Mouse (Mus musculus) lung, embryonic 15.5 days (tissue): ENCODE data around the gene Btnl6. TPM values are rescaled to one million over a fixed set of nuclear protein-coding genes. Genes with fewer than 3 reads are reported as not detected.
"Not testable (repeated sequence)": the region's sequence is repeated elsewhere in the genome, so short reads cannot be mapped to it uniquely, and the experiment has no call there.

Source experiments
- ATAC-seq: fragments of 200-750 bp; cut with Nextera tagmentation; 2 replicates; pipeline ENCODE4 v1.8.0; 2017; ENCODE audit warnings: moderate number of reproducible peaks, borderline replicate concordance; ENCODE audit not compliant: low FRiP score, low TSS enrichment; ENCODE audit errors: extremely low read depth
- H3K27ac ChIP-seq: fragments of 300-500 bp; sonication (generic); 2 replicates; pipeline ENCODE4 v1.5.1; 2015; ENCODE audit warnings: moderate library complexity, mild to moderate bottlenecking, inconsistent platforms
- H3K27me3 ChIP-seq: fragments of 300-500 bp; sonication (generic); 2 replicates; pipeline ENCODE4 v1.6.1; 2015; ENCODE audit warnings: inconsistent platforms
- H3K36me3 ChIP-seq: fragments of 300-500 bp; sonication (generic); 2 replicates; pipeline ENCODE4 v1.6.1; 2015; ENCODE audit warnings: inconsistent platforms
- H3K4me1 ChIP-seq: fragments of 300-500 bp; sonication (generic); 2 replicates; pipeline ENCODE4 v1.6.1; 2015; ENCODE audit warnings: inconsistent platforms
- H3K4me2 ChIP-seq: fragments of 300-500 bp; sonication (generic); 2 replicates; pipeline ENCODE4 v1.6.1; 2015; ENCODE audit warnings: inconsistent platforms, mild to moderate bottlenecking, moderate library complexity
- H3K4me3 ChIP-seq: fragments of 300-500 bp; sonication (generic); 2 replicates; pipeline ENCODE4 v1.5.1; 2015; ENCODE audit warnings: mild to moderate bottlenecking, inconsistent platforms
- H3K9ac ChIP-seq: fragments of 300-500 bp; sonication (generic); 2 replicates; pipeline ENCODE4 v1.6.1; 2015; ENCODE audit warnings: inconsistent platforms
- H3K9me3 ChIP-seq: fragments of 300-500 bp; sonication (generic); 2 replicates; pipeline ENCODE4 v1.6.1; 2016; ENCODE audit warnings: inconsistent platforms
- WGBS: fragments of 180-500 bp; shearing (Covaris S2); methylation state at CpG from one replicate; pipeline ENCODE4 v1.1.7; 2015; 5-methylcytosine and 5-hydroxymethylcytosine counted together
- polyA plus RNA-seq: library from polyadenylated mRNA; unstranded; fragments of >200 nt; fragmentation: Nextera tagmentation; extraction: Ambion mirVana; gene quantifications from 2 replicates; pipeline ENCODE4 v1.2.1, GENCODE M21; 2015

Gene Btnl6
- polyA plus RNA-seq, 1 experiment from 2014 or later = not detected

DNA sequence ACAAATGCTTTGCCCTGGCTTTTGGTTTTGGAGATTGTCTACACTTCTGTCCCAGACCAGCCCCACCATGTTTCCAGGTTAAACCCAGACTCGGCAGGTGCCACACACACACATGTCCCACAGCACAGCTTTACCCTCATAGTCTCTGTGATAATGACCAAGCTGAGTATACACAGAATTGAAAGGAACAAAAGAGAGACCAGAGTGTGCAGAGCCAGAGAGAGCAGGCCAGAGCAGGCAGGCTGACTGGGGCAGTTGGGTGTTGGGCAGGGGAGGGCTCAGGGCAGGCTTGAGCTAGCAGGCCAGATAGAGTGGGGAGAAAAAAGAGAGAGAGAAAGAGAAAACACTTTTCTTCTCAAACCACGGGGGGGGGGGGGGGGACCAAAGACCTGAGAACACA, 20.6 kb downstream of the Btnl6 start:
- H3K9me3 ChIP-seq = no peaks in the 10 kb centered on the region
- ATAC-seq = no peak
- no peak overlapping the region for H3K9ac ChIP-seq
- H3K27me3 ChIP-seq = no peaks in the 10 kb centered on the region
- no peak overlapping the region for H3K27ac ChIP-seq
- no peak overlapping the region for H3K4me2 ChIP-seq
- 90% methylated on average over 1 of the region's 2 CpGs for WGBS
- no peaks in the 10 kb centered on the region for H3K36me3 ChIP-seq
- H3K4me1 ChIP-seq = no peaks in the 10 kb centered on the region
- no peak overlapping the region for H3K4me3 ChIP-seq

DNA sequence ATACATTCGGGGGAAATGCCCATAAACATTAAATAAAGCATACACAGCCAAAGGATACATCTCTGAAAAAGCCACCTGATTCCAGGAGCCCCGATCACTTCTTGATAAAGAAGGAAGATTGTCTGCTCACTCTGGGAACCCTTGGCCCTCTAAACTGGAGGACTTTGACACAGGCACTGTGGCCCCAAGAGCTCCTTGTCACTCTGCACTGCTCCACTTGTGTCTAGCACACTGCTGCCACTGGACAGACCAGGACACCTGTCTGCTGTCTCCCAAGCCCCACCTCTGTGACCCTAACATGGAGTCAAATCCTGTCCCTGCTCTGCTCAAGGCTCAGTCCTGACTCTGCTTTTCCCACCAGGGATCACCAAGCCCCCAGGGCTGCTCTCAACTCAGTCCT, 22.0 kb downstream of the Btnl6 start:
- not testable (repeated sequence) for H3K9ac ChIP-seq, H3K27me3 ChIP-seq, H3K4me3 ChIP-seq, H3K36me3 ChIP-seq, ATAC-seq, H3K4me2 ChIP-seq, H3K9me3 ChIP-seq, H3K27ac ChIP-seq, H3K4me1 ChIP-seq
- 73% methylated on average over 2 of the region's 2 CpGs for WGBS

DNA sequence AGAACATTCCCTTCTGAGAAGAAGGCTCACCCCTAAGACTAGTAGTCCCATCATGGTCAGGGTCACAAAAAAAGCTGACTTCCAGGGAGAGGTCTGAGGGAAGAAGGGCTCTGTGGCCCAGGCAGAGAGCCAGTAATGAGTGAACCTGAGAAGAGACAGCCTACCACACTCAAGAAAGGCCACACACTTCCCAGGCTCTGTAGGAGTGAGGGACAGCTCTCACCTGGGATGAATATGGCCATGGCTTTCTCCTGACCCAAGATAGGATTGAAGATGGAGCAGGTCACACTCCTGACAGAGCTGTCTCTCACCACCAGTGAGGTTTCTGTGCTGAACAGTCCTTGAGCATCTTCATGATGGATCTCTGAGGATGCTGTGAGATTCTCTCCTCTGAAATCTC, 24.4 kb downstream of the Btnl6 start:
- Histone ChIP-seq H3K36me3 (no peaks in the 10 kb centered on the region), H3K9me3 (no peaks in the 10 kb centered on the region), H3K27ac (no peak overlapping the region), H3K4me2 (no peak overlapping the region), H3K4me3 (no peak overlapping the region), H3K4me1 (no peaks in the 10 kb centered on the region), H3K9ac (no peak overlapping the region), H3K27me3 (no peaks in the 10 kb centered on the region)
- no peak for ATAC-seq

DNA sequence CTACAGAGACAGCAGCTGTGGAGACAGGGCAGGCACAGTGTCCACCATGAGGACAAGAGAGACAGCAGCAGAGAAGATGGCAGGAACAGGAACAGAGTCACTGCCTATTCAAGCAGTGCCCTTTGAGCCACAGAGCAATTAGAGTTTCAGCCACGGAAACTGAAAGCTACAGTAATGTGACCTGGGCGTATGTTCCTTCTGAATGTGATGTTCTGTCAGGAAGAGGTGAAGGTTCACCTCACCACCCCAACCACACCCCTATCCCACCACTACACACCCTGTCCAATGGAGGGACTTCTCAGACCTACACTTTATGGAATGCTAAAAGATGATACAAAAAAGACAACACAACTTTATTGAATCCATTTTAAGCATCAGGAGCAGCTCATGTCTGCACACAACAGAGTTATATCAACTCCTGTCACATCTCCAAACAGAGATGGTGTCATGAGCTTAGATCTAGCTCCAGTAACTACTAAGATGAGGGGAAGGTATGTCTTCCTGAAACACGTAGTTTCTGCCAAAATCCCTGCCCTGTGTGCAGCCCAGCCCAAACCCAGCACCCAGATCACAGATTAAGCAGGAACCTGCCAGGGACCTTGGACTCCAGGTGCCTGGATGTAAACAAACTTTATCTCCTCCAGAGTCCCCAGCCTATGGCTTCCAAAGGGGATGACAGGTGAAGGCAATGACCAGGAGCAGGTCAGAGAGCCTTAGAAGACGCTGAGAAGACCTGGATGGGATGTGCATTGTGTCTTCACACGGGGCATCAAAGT, 39.7 kb downstream of the Btnl6 start, which contains the start of gene Btnl4:
TSS of gene Btnl4 (minus strand) at position 81 of the 776 bp plus-strand sequence.
- not testable (repeated sequence) for H3K9me3 ChIP-seq, H3K4me3 ChIP-seq, H3K27me3 ChIP-seq, H3K4me1 ChIP-seq, H3K36me3 ChIP-seq, H3K4me2 ChIP-seq, ATAC-seq, H3K9ac ChIP-seq, H3K27ac ChIP-seq
- WGBS = 72% methylated on average over 5 of the region's 5 CpGs

DNA sequence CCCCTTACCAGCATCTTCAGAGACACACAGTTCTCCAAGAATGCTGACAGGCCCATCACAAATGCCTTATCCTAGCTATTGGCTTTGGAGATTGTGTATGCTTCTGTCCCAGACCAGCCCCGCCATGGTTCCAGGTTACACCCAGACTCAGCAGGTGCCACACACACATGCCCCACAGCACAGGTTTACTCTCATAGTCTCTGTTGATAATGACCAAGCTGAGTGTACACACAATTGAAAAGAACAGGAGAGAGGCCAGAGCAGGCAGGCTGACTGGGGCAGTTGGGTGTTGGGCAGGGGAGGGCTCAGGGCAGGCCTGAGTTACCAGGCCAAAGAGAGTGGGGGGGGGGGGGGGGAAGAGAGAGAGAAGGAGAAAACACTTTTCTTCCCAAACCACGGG, 40.7 kb downstream of the Btnl6 start:
- no peaks in the 10 kb centered on the region for H3K9me3 ChIP-seq
- no peak overlapping the region for H3K27ac ChIP-seq
- H3K27me3 ChIP-seq = 0 out of 2 replicates have a peak, but pooled peaks cover 4% of the 10 kb centered on the region
- no peak overlapping the region for H3K4me2 ChIP-seq
- H3K4me3 ChIP-seq = no peak overlapping the region
- no peak for ATAC-seq
- no peaks in the 10 kb centered on the region for H3K36me3 ChIP-seq
- no peak overlapping the region for H3K9ac ChIP-seq
- WGBS = 77% methylated on average over 1 of the region's 2 CpGs
- H3K4me1 ChIP-seq = no peaks in the 10 kb centered on the region

DNA sequence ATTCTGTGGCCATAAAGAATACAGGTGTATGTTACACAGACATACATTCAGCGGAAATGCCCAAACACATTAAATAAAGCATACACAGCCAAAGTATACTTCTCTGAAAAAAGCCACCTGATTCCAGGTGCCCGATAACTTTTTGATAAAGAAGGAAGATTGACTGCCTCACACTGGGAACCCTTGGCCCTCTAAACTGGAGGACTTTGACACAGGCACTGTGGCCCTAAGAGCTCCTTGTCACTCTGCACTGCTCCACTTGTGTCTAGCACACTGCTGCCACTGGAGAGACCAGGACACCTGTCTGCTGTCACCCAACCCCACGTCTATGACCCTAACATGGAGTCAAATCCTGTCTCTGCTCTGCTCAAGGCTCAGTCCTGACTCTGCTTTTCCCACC, 42.1 kb downstream of the Btnl6 start:
- no peak for ATAC-seq
- no peak overlapping the region for H3K27ac ChIP-seq
- H3K4me1 ChIP-seq = no peaks in the 10 kb centered on the region
- H3K36me3 ChIP-seq = no peaks in the 10 kb centered on the region
- H3K9ac ChIP-seq = no peak overlapping the region
- no peak overlapping the region for H3K4me2 ChIP-seq
- no peaks in the 10 kb centered on the region for H3K9me3 ChIP-seq
- H3K27me3 ChIP-seq = 0 out of 2 replicates have a peak, but pooled peaks cover 4% of the 10 kb centered on the region
- WGBS = 69% methylated on average over 3 of the region's 3 CpGs
- H3K4me3 ChIP-seq = no peak overlapping the region

DNA sequence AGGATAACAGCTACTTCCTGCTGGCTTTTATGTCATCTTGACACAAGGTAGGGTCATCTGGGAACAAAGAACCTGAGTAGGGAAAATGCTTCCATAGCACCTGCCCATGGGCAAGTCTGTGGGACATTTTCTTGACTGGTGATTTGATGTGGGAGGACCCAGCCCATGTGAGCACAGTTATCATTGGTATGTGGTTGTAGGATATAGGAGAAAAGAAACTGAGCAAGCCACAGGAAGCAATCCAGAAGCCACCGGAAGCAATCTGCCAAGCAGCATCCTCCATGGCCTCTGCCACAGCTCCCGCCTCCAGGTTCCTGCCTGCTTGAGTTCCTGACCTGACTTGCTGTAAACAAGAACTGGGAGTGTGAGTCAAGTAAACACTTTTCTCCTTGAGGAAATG, 46.7 kb downstream of the Btnl6 start:
- Histone ChIP-seq H3K4me1 (no peaks in the 10 kb centered on the region), H3K36me3 (no peaks in the 10 kb centered on the region), H3K27ac (no peak overlapping the region), H3K9ac (no peak overlapping the region), H3K4me2 (no peak overlapping the region), H3K4me3 (no peak overlapping the region), H3K27me3 (0 out of 2 replicates have a peak, but pooled peaks cover 4% of the 10 kb centered on the region), H3K9me3 (no peaks in the 10 kb centered on the region)
- no peak for ATAC-seq
- WGBS = 77% methylated on average over 2 of the region's 2 CpGs

DNA sequence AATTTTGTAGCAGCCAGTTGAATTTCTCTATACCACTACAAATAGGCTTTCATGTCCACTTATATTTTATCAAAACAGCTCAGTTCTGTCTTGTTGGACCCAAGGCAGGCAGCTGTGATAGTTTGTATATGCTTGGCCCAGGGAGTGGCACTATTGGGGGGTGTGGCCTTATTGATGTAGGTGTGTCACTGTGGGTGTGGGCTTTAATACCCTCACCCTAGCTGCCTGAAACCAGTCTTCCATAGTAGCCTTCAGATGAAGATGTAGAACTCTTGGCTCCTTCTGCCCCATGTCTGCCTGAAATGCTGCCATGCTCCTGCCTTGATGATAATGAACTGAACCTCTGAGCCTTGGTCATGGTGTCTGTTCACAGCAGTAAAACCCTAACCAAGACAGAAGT, 51.2 kb downstream of the Btnl6 start:
- ATAC-seq, H3K9me3 ChIP-seq, H3K27me3 ChIP-seq, H3K4me3 ChIP-seq, H3K36me3 ChIP-seq, H3K4me2 ChIP-seq, H3K4me1 ChIP-seq, H3K27ac ChIP-seq, H3K9ac ChIP-seq: not testable (repeated sequence)

DNA sequence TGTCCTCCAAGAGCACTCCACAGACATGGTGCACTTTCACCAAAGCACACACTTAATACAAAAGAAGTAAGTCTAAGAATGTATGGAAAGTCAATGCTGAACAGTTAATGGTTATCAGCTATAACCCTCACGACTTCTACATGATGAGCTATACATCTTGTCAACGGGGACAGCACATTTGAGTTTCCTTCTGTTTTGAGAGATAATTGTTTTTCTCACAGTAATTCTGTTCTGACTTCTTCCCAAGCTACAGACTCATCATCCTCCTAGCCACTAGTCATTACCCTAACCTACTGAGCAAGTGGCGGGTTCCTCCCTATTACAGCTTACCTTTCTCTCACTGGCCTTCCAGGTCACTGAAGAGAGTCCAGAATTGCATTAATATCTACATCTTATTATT, 57.9 kb downstream of the Btnl6 start:
- Histone ChIP-seq H3K4me1 (0 out of 2 replicates have a peak, but pooled peaks cover 4% of the 10 kb centered on the region), H3K4me3 (no peak overlapping the region), H3K27me3 (no peaks in the 10 kb centered on the region), H3K27ac (no peak overlapping the region), H3K36me3 (no peaks in the 10 kb centered on the region), H3K4me2 (no peak overlapping the region), H3K9ac (no peak overlapping the region), H3K9me3 (no peaks in the 10 kb centered on the region)
- WGBS = 82% methylated on average over 3 of the region's 3 CpGs
- no peak for ATAC-seq

Other genes starting within 250 kb of the Btnl6 start
- 6.3 and 18.9 TPM in 2 replicates for gene H2-Aa, start 229.5 kb downstream of the Btnl6 start, polyA plus RNA-seq
- gene H2-Eb1, start 211.5 kb downstream of the Btnl6 start, polyA plus RNA-seq = 4.7 and 12.0 TPM in 2 replicates
- gene H2-Eb2, start 191.7 kb downstream of the Btnl6 start, polyA plus RNA-seq = 0.11 TPM in 1 of 2 replicates, not detected in the other
- 0.08 and 0.16 TPM in 2 replicates for gene Btnl2, start 162.5 kb downstream of the Btnl6 start, polyA plus RNA-seq
- not detected in 2 replicates for gene Btnl1, start 140.2 kb downstream of the Btnl6 start, polyA plus RNA-seq
- gene BC051142, start 118.5 kb downstream of the Btnl6 start, polyA plus RNA-seq = 0.37 and 0.89 TPM in 2 replicates
- gene Btnl4, start 40.0 kb downstream of the Btnl6 start, polyA plus RNA-seq = not detected in 2 replicates
- 11.2 and 12.0 TPM in 2 replicates for gene Notch4, start 46.9 kb upstream of the Btnl6 start, polyA plus RNA-seq
- 11.5 and 17.9 TPM in 2 replicates for gene Gpsm3, start 72.5 kb upstream of the Btnl6 start, polyA plus RNA-seq
- 8.8 and 9.8 TPM in 2 replicates for gene Pbx2, start 73.9 kb upstream of the Btnl6 start, polyA plus RNA-seq
- 197 and 248 TPM in 2 replicates for gene Ager, start 80.5 kb upstream of the Btnl6 start, polyA plus RNA-seq
- gene Rnf5, start 86.3 kb upstream of the Btnl6 start, polyA plus RNA-seq = 122 and 124 TPM in 2 replicates
- 51.8 and 51.9 TPM in 2 replicates for gene Agpat1, start 86.9 kb upstream of the Btnl6 start, polyA plus RNA-seq
- gene Egfl8, start 98.6 kb upstream of the Btnl6 start, polyA plus RNA-seq = 2.2 and 2.8 TPM in 2 replicates
- 21.0 and 22.4 TPM in 2 replicates for gene Ppt2, start 111.2 kb upstream of the Btnl6 start, polyA plus RNA-seq
- 0.16 and 0.46 TPM in 2 replicates for gene Prrt1, start 112.2 kb upstream of the Btnl6 start, polyA plus RNA-seq
- gene Fkbpl, start 127.4 kb upstream of the Btnl6 start, polyA plus RNA-seq = 12.9 and 14.0 TPM in 2 replicates
- gene Atf6b, start 129.8 kb upstream of the Btnl6 start, polyA plus RNA-seq = 84.6 and 85.8 TPM in 2 replicates
- 0.59 and 0.77 TPM in 2 replicates for gene Tnxb, start 153.2 kb upstream of the Btnl6 start, polyA plus RNA-seq
- gene C4b, start 226.5 kb upstream of the Btnl6 start, polyA plus RNA-seq = 0.11 and 0.42 TPM in 2 replicates